Mouse (Mus musculus): ENCODE data around the gene Bmp4. TPM values are rescaled to one million over a fixed set of nuclear protein-coding genes. Genes with fewer than 3 reads are reported as not detected.

Gene Bmp4
- polyA plus RNA-seq, 1 experiment from 2014 or later, result 1.4 TPM

- Histone ChIP-seq H3K36me3 (no peaks in the 10 kb centered on the region), H3K9ac (no peak overlapping the region), H3K27me3 (no peaks in the 10 kb centered on the region), H3K9me3 (replicated peaks) (no peaks in the 10 kb centered on the region), H3K4me2 (no peak overlapping the region), H3K4me1 (replicated peaks) (0 out of 2 replicates have a peak, but pooled peaks cover 2% of the 10 kb centered on the region), H3K4me3 (replicated peaks) (no peak overlapping the region), H3K27ac (no peak overlapping the region)
- ATAC-seq (ENCODE audit: low read depth) (no peak), DNase-seq (no peak)
- 70% methylated on average over 3 of the region's 3 CpGs for WGBS (ENCODE audit: insufficient replicate concordance)
Measured at GRCm38 (mm10) chr14:46408319-46408718, 17.9 kb upstream of the Bmp4 start.

- no peak overlapping the region for H3K27ac ChIP-seq
- no peak overlapping the region for H3K4me2 ChIP-seq
- H3K9me3 ChIP-seq (replicated peaks), result no peaks in the 10 kb centered on the region
- no peak overlapping the region for H3K9ac ChIP-seq
- DNase-seq (no peak), ATAC-seq (ENCODE audit: low read depth) (no peak)
- H3K36me3 ChIP-seq, result no peaks in the 10 kb centered on the region
- WGBS (ENCODE audit: insufficient replicate concordance), result 37% methylated on average over 2 of the region's 2 CpGs
- H3K4me1 ChIP-seq (replicated peaks), result no peaks in the 10 kb centered on the region; the same call in 1 of the 2 replicates
- peaks cover 43% of the 10 kb centered on the region for H3K27me3 ChIP-seq
- no peak overlapping the region for H3K4me3 ChIP-seq (replicated peaks)
Measured at GRCm38 (mm10) chr14:46399925-46400324, 9.5 kb upstream of the Bmp4 start.

DNA sequence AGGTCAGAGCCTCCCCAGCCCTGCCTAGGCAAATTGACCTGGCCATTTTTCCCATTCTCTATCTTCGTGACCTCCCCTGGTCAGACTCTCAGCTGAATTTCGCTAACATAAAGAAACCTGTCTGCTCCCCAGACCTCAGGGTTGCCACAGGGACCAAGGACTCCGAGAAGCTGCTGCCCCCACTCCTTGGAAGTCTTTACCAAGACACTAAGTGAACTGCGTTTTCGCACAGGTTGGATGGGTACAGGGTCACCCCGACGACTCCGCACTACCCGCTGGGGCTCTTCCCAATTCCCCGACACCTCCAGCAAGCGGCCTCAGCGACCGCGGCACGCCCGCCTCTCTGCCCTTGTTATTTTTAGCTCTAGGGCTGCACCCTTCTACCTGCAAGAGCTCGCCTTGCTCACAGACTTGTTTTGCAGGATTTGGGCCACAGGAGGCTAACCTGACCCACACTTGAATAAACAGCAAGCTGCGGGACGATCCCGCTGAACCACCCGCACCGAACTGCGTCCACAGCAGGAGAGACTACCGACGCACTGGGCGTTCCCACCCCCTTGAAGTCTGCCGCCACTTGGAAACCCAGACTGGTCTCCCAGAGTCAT lies 7.7 kb upstream of the Bmp4 start:
- Histone ChIP-seq H3K36me3 (no peaks in the 10 kb centered on the region), H3K9me3 (replicated peaks) (no peaks in the 10 kb centered on the region), H3K4me1 (replicated peaks) (no peaks in the 10 kb centered on the region; the same call in 1 of the 2 replicates), H3K4me3 (replicated peaks) (peak overlapping the region; percentile 27), H3K9ac (no peak overlapping the region), H3K27me3 (peaks cover 47% of the 10 kb centered on the region), H3K27ac (no peak overlapping the region), H3K4me2 (peak overlapping the region; percentile 48)
- 2% methylated on average over 27 of the region's 27 CpGs for WGBS (ENCODE audit: insufficient replicate concordance)
- no peak for DNase-seq
- no peak for ATAC-seq (ENCODE audit: low read depth)

GRCm38 (mm10) chr14:46391621-46392170 lies 1.2 kb upstream of the Bmp4 start:
- Histone ChIP-seq H3K4me3 (replicated peaks) (no peak overlapping the region), H3K9ac (no peak overlapping the region), H3K9me3 (replicated peaks) (no peaks in the 10 kb centered on the region), H3K36me3 (no peaks in the 10 kb centered on the region), H3K27me3 (peaks cover 76% of the 10 kb centered on the region), H3K4me2 (no peak overlapping the region), H3K27ac (no peak overlapping the region), H3K4me1 (replicated peaks) (peaks cover 23% of the 10 kb centered on the region)
- ATAC-seq (ENCODE audit: low read depth) (no peak), DNase-seq (no peak)
- WGBS (ENCODE audit: insufficient replicate concordance), result 33% methylated on average over 6 of the region's 6 CpGs

DNA sequence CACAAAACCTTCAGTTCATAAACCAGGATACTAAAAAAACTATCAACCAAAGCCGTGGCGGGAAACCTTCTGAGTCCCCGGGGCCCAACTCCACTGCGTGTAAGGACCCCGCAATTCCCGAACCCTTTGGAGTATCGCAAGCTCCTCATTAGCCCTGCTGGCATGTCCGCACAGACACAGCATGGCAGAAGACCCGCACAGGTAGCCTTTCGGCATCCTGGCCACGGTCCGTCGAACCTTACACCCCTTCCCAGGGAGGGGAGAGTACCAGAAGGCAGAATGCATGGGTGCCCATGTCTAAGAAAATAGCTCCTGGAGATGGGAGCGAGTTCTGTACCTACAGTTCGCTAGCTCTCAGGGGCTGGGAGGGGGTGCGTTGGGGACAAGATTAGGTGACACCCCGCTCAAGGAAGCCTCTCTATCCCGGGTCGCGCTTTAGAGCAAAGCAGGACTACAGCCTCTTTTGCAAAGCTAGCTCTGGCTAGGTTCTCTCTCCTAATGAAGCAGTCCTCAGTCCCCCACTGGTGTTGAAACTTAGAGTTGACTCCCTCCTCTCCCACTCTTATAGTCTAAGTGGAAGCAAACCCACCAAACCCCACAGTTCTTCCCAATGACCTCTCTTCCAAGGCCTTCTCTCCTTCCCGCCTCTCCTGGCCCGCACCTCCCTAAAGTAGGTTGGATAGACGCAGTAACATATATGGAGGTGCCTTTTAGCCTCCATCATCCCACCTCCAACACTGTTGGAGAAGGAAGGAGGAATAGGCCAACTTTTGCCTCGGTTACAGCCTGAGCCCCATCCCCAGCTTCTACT lies 826 bp downstream of the Bmp4 start:
- Histone ChIP-seq H3K4me2 (peak overlapping the region; percentile 40), H3K27me3 (peaks cover 85% of the 10 kb centered on the region), H3K4me3 (replicated peaks) (peak overlapping the region; percentile 26), H3K9ac (no peak overlapping the region), H3K4me1 (replicated peaks) (peaks cover 23% of the 10 kb centered on the region), H3K9me3 (replicated peaks) (no peaks in the 10 kb centered on the region), H3K36me3 (no peaks in the 10 kb centered on the region), H3K27ac (no peak overlapping the region)
- ATAC-seq (ENCODE audit: low read depth) (no peak), DNase-seq (no peak)
- 5% methylated on average over 24 of the region's 24 CpGs for WGBS (ENCODE audit: insufficient replicate concordance)

- no peak for ATAC-seq (ENCODE audit: low read depth)
- WGBS (ENCODE audit: insufficient replicate concordance), result 1% methylated on average over 27 of the region's 27 CpGs
Measured at GRCm38 (mm10) chr14:46388636-46389035, 1.8 kb downstream of the Bmp4 start.

DNA sequence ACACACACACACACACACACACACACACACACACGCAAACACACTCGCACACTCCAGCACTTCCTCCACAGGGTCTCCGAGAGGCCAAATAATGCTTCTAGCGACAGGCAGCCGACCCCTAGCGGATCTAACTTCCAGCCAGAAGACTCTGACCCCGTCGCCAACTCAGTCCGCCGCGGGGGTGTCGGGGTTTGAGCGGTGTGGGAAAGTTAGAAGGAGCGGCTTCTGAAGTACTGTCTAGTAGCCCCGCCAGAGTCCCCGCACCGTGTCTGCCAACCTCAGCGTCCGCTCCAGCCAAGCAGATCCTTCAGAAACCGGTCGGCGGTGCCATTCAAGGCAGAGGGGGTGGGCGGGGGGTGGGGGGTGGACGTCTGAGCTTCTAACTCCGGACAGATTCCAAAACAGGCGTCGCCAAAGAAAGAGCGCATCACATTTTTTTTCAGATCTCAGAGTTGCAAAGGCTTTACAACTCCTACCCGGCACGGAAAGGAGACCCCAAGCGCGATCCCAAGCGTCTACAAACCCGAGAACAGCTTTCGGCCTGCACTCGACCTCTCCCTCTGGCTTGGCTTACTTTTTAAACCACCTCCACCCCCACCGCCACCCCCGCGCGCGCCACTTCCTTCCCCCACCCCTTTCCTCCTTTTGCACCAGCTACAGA lies 2.5 kb downstream of the Bmp4 start:
- Histone ChIP-seq H3K27ac (no peak overlapping the region), H3K4me3 (replicated peaks) (peak overlapping the region; percentile 56), H3K9me3 (replicated peaks) (no peaks in the 10 kb centered on the region), H3K9ac (no peak overlapping the region), H3K27me3 (peaks cover 94% of the 10 kb centered on the region), H3K4me1 (replicated peaks) (peaks cover 23% of the 10 kb centered on the region), H3K4me2 (peak overlapping the region; percentile 70), H3K36me3 (no peaks in the 10 kb centered on the region)
- ATAC-seq (ENCODE audit: low read depth), result 0 out of 2 replicates have a peak, but pooled peaks have one; percentile 16
- WGBS (ENCODE audit: insufficient replicate concordance), result 1% methylated on average over 41 of the region's 41 CpGs
- DNase-seq, result no peak

More at GRCm38 (mm10) chr14:46388636-46389035, 1.8 kb downstream of the Bmp4 start:
- peaks cover 91% of the 10 kb centered on the region for H3K27me3 ChIP-seq
- no peak overlapping the region for H3K27ac ChIP-seq
- peaks cover 23% of the 10 kb centered on the region for H3K4me1 ChIP-seq (replicated peaks)
- no peaks in the 10 kb centered on the region for H3K9me3 ChIP-seq (replicated peaks)
- H3K36me3 ChIP-seq, result no peaks in the 10 kb centered on the region
- H3K4me2 ChIP-seq, result peak overlapping the region; percentile 70
- no peak for DNase-seq
- H3K9ac ChIP-seq, result no peak overlapping the region
- peak overlapping the region; percentile 56 for H3K4me3 ChIP-seq (replicated peaks)

- WGBS (ENCODE audit: insufficient replicate concordance), result under 1% methylated on average over 27 of the region's 27 CpGs
- Histone ChIP-seq H3K9me3 (replicated peaks) (no peaks in the 10 kb centered on the region), H3K27me3 (peaks cover 94% of the 10 kb centered on the region), H3K36me3 (no peaks in the 10 kb centered on the region), H3K9ac (no peak overlapping the region), H3K4me3 (replicated peaks) (peak overlapping the region; percentile 56), H3K4me2 (peak overlapping the region; percentile 70), H3K27ac (no peak overlapping the region), H3K4me1 (replicated peaks) (peaks cover 23% of the 10 kb centered on the region)
- ATAC-seq (ENCODE audit: low read depth) (peak; percentile 84), DNase-seq (no peak)
Measured at GRCm38 (mm10) chr14:46387357-46387671, 3.2 kb downstream of the Bmp4 start.

DNA sequence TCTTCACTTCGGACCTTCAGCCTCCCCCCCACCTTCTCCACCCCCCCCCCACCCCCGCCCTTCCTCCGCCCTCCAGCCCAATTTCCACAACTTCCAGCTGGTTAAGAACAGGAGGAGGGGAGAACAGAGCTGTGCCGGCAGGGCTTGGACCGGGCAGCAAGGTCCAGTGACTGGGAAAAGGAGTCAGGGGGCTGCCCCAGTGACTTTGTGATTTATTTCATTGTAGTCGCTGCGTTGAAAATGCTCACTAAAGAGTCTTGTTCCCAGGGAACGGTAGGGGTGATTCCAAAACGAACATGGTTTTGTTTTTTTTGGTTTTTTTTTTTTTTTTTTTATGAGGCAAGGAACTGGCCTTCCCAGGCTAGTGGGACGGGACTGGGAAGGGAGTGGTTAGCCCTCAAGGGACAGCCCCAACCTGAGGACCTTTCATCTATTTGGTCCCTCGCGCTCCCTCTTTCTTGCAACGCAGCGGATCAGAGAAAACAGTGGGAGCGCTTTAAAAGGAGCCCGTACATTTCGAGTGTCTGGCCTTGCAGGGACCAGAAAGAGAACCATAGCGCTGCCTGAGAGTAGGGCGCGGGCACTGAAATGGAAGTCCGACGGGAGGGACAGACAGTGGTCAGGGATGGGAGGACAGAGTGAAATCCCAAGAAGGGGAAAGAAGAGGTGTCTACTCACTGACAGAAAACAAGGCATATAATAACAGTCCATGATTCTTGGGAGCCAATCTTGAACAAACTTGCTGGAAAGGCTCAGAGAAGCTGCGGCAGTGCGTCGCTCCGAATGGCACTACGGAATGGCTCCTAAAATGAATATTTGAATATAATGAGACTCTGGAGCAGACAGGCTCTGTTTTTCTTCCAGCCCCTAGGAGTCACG lies 3.8 kb downstream of the Bmp4 start:
- Histone ChIP-seq H3K9me3 (replicated peaks) (no peaks in the 10 kb centered on the region), H3K27ac (no peak overlapping the region), H3K4me1 (replicated peaks) (peaks cover 23% of the 10 kb centered on the region), H3K36me3 (no peaks in the 10 kb centered on the region), H3K9ac (peak overlapping the region; percentile 24; the same call in 1 of the 2 replicates), H3K4me3 (replicated peaks) (peak overlapping the region; percentile 56), H3K4me2 (peak overlapping the region; percentile 70), H3K27me3 (peaks cover 89% of the 10 kb centered on the region)
- WGBS (ENCODE audit: insufficient replicate concordance), result 2% methylated on average over 28 of the region's 28 CpGs
- 0 out of 2 replicates have a peak, but pooled peaks have one; percentile 5 for ATAC-seq (ENCODE audit: low read depth)
- DNase-seq, result no peak

- peaks cover 89% of the 10 kb centered on the region for H3K27me3 ChIP-seq
- no peaks in the 10 kb centered on the region for H3K9me3 ChIP-seq (replicated peaks)
- WGBS (ENCODE audit: insufficient replicate concordance), result 1% methylated on average over 39 of the region's 39 CpGs
- H3K36me3 ChIP-seq, result no peaks in the 10 kb centered on the region
- no peak overlapping the region for H3K27ac ChIP-seq
- H3K9ac ChIP-seq, result peak overlapping the region; percentile 29; the same call in 1 of the 2 replicates
- H3K4me2 ChIP-seq, result peak overlapping the region; percentile 70
- peak overlapping the region; percentile 56 for H3K4me3 ChIP-seq (replicated peaks)
- DNase-seq (no peak), ATAC-seq (ENCODE audit: low read depth) (no peak)
- peaks cover 23% of the 10 kb centered on the region for H3K4me1 ChIP-seq (replicated peaks)
Measured at GRCm38 (mm10) chr14:46385701-46386477, 4.6 kb downstream of the Bmp4 start.
